Mouse (Mus musculus) hindbrain, embryonic 14.5 days (tissue): ENCODE data around the gene Bod1l. TPM values are rescaled to one million over a fixed set of nuclear protein-coding genes. Genes with fewer than 3 reads are reported as not detected.
A peak's percentile ranks its signal among the peaks of the same experiment; 100 is the strongest.

ENCODE experiments used
- ATAC-seq: fragments of 200-750 bp; cut with Nextera tagmentation; 2 replicates; pipeline ENCODE4 v1.8.0; 2017; ENCODE audit warnings: moderate number of reproducible peaks, mild to moderate bottlenecking, moderate TSS enrichment, moderate library complexity; ENCODE audit not compliant: low FRiP score
- DNase-seq: peaks from one replicate; pipeline ENCODE4 v3.0.0-alpha.2; 2015; ENCODE audit warnings: low spot score
- H3K27ac ChIP-seq: fragments of 300-500 bp; sonication (generic); 2 replicates; pipeline ENCODE4 v1.5.1; 2014; ENCODE audit warnings: mild to moderate bottlenecking, moderate library complexity
- H3K27me3 ChIP-seq: fragments of 300-500 bp; sonication (generic); 2 replicates; pipeline ENCODE4 v1.6.1; 2014; ENCODE audit warnings: mild to moderate bottlenecking, low read length, mixed read lengths; ENCODE audit not compliant: control insufficient read depth, insufficient read depth
- H3K36me3 ChIP-seq: fragments of 300-500 bp; sonication (generic); replicated peaks from 2 replicates; pipeline ENCODE4 v1.6.1; 2014; ENCODE audit not compliant: control insufficient read depth, insufficient read depth
- H3K4me1 ChIP-seq: fragments of 300-500 bp; sonication (generic); replicated peaks from 2 replicates; pipeline ENCODE4 v1.6.1; 2014; ENCODE audit warnings: antibody characterized with exemption, low read length, mixed read lengths; ENCODE audit not compliant: control insufficient read depth, insufficient read depth
- H3K4me2 ChIP-seq: fragments of 300-500 bp; sonication (generic); replicated peaks from 2 replicates; pipeline ENCODE4 v1.6.1; 2014; ENCODE audit warnings: mild to moderate bottlenecking, moderate library complexity
- H3K4me3 ChIP-seq: fragments of 300-500 bp; sonication (generic); replicated peaks from 2 replicates; pipeline ENCODE4 v1.5.1; 2014; ENCODE audit warnings: mild to moderate bottlenecking, low read length
- H3K9ac ChIP-seq: fragments of 300-500 bp; sonication (generic); 2 replicates; pipeline ENCODE4 v1.6.1; 2014
- H3K9me3 ChIP-seq: fragments of 300-500 bp; sonication (generic); 2 replicates; pipeline ENCODE4 v1.6.1; 2016; ENCODE audit warnings: low read length; ENCODE audit not compliant: control insufficient read depth
- WGBS: fragments of 180-500 bp; shearing (Covaris S2); extraction: QIAGEN DNeasy Blood & Tissue Kit; methylation state at CpG from one replicate; pipeline ENCODE4 v1.1.7; 2014; 5-methylcytosine and 5-hydroxymethylcytosine counted together
- polyA plus RNA-seq: library from polyadenylated mRNA; unstranded; fragments of >200 nt; fragmentation: Nextera tagmentation; extraction: Ambion mirVana; gene quantifications from 2 replicates; pipeline ENCODE4 v1.2.1, GENCODE M21; 2014

The Bod1l gene
- polyA plus RNA-seq, 1 experiment from 2014 or later, result 30.7 TPM

- Histone ChIP-seq H3K4me1 (peaks cover 21% of the 10 kb centered on the region), H3K4me3 (peak overlapping the region; percentile 100), H3K36me3 (no peaks in the 10 kb centered on the region), H3K4me2 (peak overlapping the region; percentile 89), H3K27ac (no peak overlapping the region), H3K27me3 (no peaks in the 10 kb centered on the region), H3K9ac (no peak overlapping the region), H3K9me3 (no peaks in the 10 kb centered on the region)
- peak; percentile 29; the same call in 1 of the 2 replicates for ATAC-seq
- DNase-seq, result no peak
- WGBS, result 28% methylated on average over 16 of the region's 16 CpGs
Measured at GRCm38 (mm10) chr5:41844820-41845557, 874 bp upstream of the Bod1l start.

GRCm38 (mm10) chr5:41843419-41844146 is 532 bp downstream of the Bod1l start:
- ATAC-seq (peak; percentile 68; the same call in 1 of the 2 replicates), DNase-seq (no peak)
- H3K9me3 ChIP-seq, result no peaks in the 10 kb centered on the region
- no peaks in the 10 kb centered on the region for H3K27me3 ChIP-seq
- H3K36me3 ChIP-seq, result no peaks in the 10 kb centered on the region
- peak overlapping the region; percentile 89 for H3K4me2 ChIP-seq
- H3K9ac ChIP-seq, result peak overlapping the region; percentile 95
- H3K27ac ChIP-seq, result peak overlapping the region; percentile 54
- 2% methylated on average over 46 of the region's 46 CpGs for WGBS
- peak overlapping the region; percentile 100 for H3K4me3 ChIP-seq
- H3K4me1 ChIP-seq, result peaks cover 21% of the 10 kb centered on the region

GRCm38 (mm10) chr5:41842681-41843080 is 1.4 kb downstream of the Bod1l start:
- ATAC-seq, result no peak
- Histone ChIP-seq H3K27ac (no peak overlapping the region), H3K4me1 (peaks cover 21% of the 10 kb centered on the region), H3K4me3 (peak overlapping the region; percentile 100), H3K9me3 (no peaks in the 10 kb centered on the region), H3K4me2 (peak overlapping the region; percentile 89), H3K9ac (no peak overlapping the region), H3K27me3 (no peaks in the 10 kb centered on the region), H3K36me3 (no peaks in the 10 kb centered on the region)
- WGBS, result 33% methylated on average over 5 of the region's 5 CpGs
- no peak for DNase-seq

- H3K27ac ChIP-seq, result no peak overlapping the region
- peaks cover 3% of the 10 kb centered on the region for H3K36me3 ChIP-seq
- no peaks in the 10 kb centered on the region for H3K27me3 ChIP-seq
- 94% methylated on average over 5 of the region's 5 CpGs for WGBS
- ATAC-seq (no peak), DNase-seq (no peak)
- H3K4me1 ChIP-seq, result peaks cover 21% of the 10 kb centered on the region
- H3K4me2 ChIP-seq, result no peak overlapping the region
- H3K9ac ChIP-seq, result no peak overlapping the region
- H3K4me3 ChIP-seq, result no peak overlapping the region
- H3K9me3 ChIP-seq, result no peaks in the 10 kb centered on the region
Measured at GRCm38 (mm10) chr5:41841735-41842134, 2.4 kb downstream of the Bod1l start.

GRCm38 (mm10) chr5:41830100-41830499 is 14.0 kb downstream of the Bod1l start:
- Histone ChIP-seq H3K36me3 (peaks cover 93% of the 10 kb centered on the region), H3K4me1 (no peaks in the 10 kb centered on the region)
- WGBS, result 90% methylated on average over 2 of the region's 2 CpGs

GRCm38 (mm10) chr5:41821158-41821557 is 23.0 kb downstream of the Bod1l start:
- DNase-seq (no peak), ATAC-seq (no peak)
- Histone ChIP-seq H3K36me3 (peaks cover 92% of the 10 kb centered on the region), H3K9me3 (no peaks in the 10 kb centered on the region), H3K4me2 (no peak overlapping the region), H3K27ac (no peak overlapping the region), H3K9ac (no peak overlapping the region), H3K4me1 (no peaks in the 10 kb centered on the region), H3K4me3 (no peak overlapping the region), H3K27me3 (no peaks in the 10 kb centered on the region)
- WGBS, result 95% methylated on average over 9 of the region's 9 CpGs

More at GRCm38 (mm10) chr5:41830100-41830499, 14.0 kb downstream of the Bod1l start:
- ATAC-seq (no peak), DNase-seq (no peak)
- H3K27me3 ChIP-seq, result no peaks in the 10 kb centered on the region
- H3K9me3 ChIP-seq, result no peaks in the 10 kb centered on the region
- no peak overlapping the region for H3K4me2 ChIP-seq
- no peak overlapping the region for H3K27ac ChIP-seq
- no peak overlapping the region for H3K4me3 ChIP-seq
- no peak overlapping the region for H3K9ac ChIP-seq

GRCm38 (mm10) chr5:41820530-41820929 is 23.6 kb downstream of the Bod1l start:
- Histone ChIP-seq H3K4me1 (no peaks in the 10 kb centered on the region), H3K9me3 (no peaks in the 10 kb centered on the region), H3K36me3 (peaks cover 92% of the 10 kb centered on the region), H3K27ac (no peak overlapping the region), H3K4me2 (no peak overlapping the region), H3K9ac (no peak overlapping the region), H3K4me3 (no peak overlapping the region), H3K27me3 (no peaks in the 10 kb centered on the region)
- no peak for ATAC-seq
- 92% methylated on average over 3 of the region's 3 CpGs for WGBS
- DNase-seq, result no peak

GRCm38 (mm10) chr5:41812516-41812915 is 31.6 kb downstream of the Bod1l start:
- no peak overlapping the region for H3K4me2 ChIP-seq
- H3K9ac ChIP-seq, result no peak overlapping the region
- peaks cover 96% of the 10 kb centered on the region for H3K36me3 ChIP-seq
- ATAC-seq (no peak), DNase-seq (no peak)
- no peak overlapping the region for H3K4me3 ChIP-seq
- WGBS, result 93% methylated on average over 6 of the region's 6 CpGs
- H3K4me1 ChIP-seq, result no peaks in the 10 kb centered on the region
- H3K27me3 ChIP-seq, result no peaks in the 10 kb centered on the region
- no peaks in the 10 kb centered on the region for H3K9me3 ChIP-seq
- no peak overlapping the region for H3K27ac ChIP-seq

- H3K27me3 ChIP-seq, result no peaks in the 10 kb centered on the region
- H3K36me3 ChIP-seq, result peaks cover 94% of the 10 kb centered on the region
- no peak overlapping the region for H3K4me3 ChIP-seq
- H3K27ac ChIP-seq, result no peak overlapping the region
- H3K4me1 ChIP-seq, result no peaks in the 10 kb centered on the region
- no peak overlapping the region for H3K9ac ChIP-seq
- ATAC-seq, result no peak
- H3K4me2 ChIP-seq, result no peak overlapping the region
- H3K9me3 ChIP-seq, result no peaks in the 10 kb centered on the region
- WGBS, result 92% methylated on average over 3 of the region's 3 CpGs
- no peak for DNase-seq
Measured at GRCm38 (mm10) chr5:41811279-41811678, 32.8 kb downstream of the Bod1l start.
